Mouse (Mus musculus) liver, adult (tissue): Measurements from ENCODE around the gene Mef2b.

ENCODE experiments used
- GATA4 ChIP-seq: IDR thresholded peaks from 2 replicates; pipeline ENCODE4 v1.6.1; 2014; ENCODE audit warnings: mild to moderate bottlenecking, low read length; ENCODE audit not compliant: insufficient replicate concordance

The Mef2b gene

DNA sequence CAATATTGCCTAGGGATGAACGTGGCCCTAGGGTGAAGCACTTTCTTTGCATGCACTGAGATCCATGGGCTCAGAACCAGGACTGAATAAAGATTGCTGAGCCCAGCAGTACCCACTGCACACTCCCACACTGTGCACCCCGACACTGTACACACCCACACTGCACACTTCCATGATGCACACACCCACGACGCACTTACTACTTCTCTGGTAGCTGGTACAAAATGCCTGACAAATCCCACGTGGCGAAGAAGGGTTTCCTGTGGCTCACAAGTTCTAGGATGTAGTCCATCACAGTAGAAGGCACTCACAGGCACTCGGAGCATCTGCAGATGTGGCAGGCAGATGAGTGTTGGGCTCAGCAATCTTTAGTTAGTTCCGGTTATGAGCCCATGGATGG lies 14.5 kb upstream of the Mef2b start:
- no peak for TF ChIP-seq GATA4

DNA sequence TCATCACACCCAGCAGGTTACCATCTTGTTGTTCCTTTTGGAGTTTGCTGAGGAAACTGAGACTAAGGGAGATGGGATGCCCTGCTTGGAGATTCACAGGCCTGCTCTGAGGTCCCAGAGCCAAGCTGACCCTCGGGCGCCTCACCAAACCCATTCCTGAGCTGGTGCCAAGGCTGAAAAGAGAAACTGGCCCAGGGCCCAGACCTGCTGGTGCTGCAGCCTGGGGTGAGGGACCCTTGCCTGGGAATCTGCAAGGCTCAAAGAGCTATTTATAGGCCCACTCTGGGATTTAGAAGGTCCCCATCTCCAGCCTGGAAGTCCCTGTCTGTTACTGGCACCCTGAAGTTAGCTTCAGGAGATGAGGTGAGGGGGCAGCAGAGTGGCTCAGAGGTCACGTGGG lies 11.1 kb upstream of the Mef2b start:
- TF ChIP-seq GATA4: no peak

DNA sequence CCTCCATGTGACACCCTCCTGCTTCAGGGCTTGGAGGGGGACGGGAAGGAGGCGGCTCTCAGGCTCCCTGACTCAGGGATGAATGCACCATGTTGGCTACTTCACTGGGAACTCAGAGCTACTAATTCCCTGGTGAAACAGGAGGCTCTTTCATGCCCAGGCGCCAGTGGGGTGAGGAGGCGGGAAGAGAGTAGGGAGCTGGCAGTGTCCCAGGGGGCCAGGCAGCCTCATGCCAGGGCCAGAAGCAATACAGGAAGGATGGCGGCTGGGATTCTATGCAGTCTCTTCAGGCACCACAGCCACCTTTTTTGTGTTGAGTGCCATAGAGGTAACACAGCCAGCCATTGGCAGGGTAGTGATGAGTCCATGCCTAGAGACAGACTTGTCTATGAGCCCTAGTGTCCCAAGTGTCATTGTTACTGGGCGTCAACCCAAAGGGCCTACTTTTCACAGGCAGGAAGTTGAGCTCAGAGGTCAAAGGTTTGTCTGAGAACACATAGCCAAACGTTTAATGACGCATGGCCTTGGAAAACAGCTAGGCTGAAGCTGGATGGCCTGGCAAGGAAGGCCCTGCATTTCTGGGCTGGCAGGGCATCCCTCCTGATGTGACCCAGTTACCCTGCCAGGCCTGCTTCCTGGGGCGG lies 10.1 kb upstream of the Mef2b start:
- no peak for TF ChIP-seq GATA4

DNA sequence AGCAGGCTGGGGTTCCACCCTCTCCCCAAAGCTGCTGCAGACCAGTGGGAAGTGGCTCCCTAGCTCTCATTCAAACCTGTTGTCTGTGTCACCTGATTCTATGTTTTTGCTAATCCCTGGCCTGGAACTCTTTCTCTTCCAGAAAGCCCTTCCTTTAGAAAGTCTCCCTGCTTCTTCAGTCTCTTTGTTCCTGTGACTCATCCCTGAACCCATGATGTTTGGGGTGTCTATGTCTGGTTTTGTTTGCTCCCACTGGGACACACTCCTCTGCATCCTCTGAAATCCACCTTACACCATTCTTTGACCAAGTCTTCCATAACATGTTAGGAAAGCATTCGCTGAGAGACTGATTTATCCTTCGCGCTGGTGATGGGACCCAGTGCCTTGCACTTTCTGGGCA lies 9.4 kb upstream of the Mef2b start:
- no peak for TF ChIP-seq GATA4

DNA sequence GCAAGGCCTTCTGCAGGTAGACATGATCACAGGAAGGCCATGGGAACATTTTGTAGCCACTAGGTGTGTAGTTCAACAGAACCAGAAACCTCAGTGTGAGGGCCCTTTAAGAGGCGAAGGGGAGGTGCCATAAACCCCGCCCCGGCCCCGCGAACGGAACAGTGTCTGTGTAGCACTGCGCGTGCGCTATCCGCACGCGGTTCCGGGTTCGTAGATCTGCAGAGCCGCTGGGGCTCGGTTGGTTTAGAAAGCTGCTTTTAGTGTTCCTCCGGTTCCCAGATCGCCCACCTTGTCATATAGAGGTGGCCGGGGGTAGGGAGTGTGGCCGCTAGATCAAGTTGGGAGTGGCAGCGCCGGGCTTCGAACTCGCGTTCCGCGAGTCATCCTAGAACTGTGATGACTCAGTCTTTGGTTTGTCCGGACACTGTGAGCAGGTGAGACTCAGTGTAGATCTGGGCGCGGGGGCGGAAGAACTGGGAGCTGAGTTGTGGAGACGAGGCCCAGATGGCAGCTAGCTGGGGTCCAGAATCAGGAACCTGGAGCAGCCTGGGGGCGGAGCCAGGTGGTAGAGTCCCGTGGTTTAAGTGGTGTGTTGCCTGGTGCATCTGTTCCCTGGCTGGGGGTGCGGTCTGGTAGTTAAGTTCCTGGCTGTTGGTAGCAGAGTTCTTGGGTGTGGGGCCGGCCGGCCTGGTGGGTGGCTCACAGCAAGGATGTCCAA lies 8.2 kb upstream of the Mef2b start, which contains the start of gene Nr2c2ap:
TSS of gene Nr2c2ap (plus strand) at position 168 of the 718 bp plus-strand sequence.
- TF ChIP-seq GATA4: peak; percentile 10; the same call in 1 of the 2 replicates

DNA sequence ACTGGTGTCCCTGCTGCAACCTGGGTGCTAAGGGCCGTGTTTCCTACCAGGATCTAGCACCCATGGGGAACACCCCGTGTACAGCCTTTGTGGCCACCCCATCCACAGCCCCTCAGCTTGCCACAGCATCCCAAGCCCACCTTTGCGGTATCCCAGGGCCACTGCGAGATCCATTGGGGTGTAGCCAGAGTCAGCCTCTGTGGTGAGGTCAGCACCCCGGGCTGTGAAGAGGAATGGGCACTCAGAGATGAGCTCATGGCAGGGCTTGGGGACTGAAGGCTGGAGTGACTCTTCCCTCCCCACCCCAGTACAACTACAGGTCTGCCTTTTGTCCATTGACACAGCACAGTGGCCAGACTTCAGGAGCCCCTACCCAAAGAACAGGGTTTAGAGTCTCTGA lies 5.4 kb upstream of the Mef2b start:
- TF ChIP-seq GATA4: no peak

DNA sequence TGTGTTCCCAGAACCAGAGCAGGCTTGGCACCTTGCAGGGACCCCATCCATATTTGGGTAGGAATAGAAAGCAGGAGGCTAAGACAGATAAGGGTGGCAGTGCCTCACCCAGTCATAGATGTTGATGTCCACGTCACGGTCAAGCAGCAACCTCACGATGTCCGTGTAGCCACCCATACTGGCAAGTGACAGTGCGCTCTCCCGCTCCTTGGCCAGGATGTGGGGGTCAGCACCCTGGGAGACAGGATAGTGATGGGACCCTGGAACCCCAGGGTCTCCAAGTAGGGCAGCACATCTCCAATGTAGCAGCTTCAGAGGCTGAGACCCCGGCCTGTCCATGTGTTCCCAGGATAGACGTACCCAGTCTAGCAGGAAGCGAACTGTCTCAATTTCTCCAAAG lies 4.6 kb upstream of the Mef2b start:
- no peak for TF ChIP-seq GATA4

DNA sequence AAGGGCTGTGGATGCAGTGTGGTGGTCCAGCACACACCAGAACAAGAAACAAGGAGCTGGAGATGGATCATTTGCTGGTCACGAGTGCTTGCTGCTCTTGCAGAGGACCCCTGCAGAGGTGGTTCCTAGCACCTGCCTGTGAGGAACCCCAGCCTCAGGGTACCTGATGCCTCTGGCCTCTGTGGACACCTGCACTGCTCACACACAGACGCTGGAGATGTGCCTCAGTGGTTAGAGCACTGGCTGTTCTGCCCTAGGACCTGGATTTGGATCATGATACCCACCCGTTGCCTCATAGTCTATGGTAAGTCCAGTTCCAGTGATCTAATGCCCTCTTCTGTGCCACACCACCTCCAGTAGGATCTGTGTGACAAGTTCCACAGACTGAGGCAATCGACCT lies 2.9 kb upstream of the Mef2b start:
- TF ChIP-seq GATA4: no peak

DNA sequence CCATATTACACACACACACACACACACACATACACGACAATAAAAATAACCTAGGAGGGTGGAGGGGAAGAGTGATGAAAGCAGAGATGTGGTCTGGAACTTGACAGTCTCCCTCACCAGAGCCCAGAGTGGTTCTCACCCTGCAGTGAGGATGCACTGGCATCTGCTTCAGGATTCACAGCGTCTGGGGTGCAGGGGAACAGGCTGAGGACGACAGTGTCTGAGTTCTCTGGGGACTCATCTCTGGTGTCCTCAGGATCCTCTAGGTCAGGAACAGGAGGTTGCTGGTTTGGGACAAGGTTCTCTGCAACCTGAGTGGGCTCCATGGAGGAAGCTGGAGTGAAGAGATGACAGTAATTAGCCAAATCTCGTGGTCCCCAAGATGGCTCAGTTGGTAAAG lies 1.6 kb upstream of the Mef2b start:
- no peak for TF ChIP-seq GATA4

DNA sequence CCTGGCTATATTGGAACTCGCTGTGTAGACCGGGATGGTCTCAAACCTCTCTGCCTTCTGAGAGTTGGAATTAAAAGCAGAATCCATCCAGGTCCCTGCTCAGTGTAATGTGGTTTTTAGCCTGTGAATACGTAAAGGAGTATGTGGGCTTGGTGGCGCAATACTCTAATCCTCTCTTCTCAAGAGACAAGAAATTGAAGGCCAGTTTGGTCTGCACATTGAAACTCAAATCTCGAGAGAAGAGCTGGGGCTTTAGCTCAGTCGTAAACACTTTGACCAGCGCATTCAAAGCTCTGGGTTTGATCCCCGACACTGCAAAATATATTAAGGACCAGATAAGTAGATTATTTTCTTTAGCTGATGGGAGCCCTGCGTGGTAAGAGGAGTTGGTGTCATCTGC lies 470 bp downstream of the Mef2b start:
- no peak for TF ChIP-seq GATA4

DNA sequence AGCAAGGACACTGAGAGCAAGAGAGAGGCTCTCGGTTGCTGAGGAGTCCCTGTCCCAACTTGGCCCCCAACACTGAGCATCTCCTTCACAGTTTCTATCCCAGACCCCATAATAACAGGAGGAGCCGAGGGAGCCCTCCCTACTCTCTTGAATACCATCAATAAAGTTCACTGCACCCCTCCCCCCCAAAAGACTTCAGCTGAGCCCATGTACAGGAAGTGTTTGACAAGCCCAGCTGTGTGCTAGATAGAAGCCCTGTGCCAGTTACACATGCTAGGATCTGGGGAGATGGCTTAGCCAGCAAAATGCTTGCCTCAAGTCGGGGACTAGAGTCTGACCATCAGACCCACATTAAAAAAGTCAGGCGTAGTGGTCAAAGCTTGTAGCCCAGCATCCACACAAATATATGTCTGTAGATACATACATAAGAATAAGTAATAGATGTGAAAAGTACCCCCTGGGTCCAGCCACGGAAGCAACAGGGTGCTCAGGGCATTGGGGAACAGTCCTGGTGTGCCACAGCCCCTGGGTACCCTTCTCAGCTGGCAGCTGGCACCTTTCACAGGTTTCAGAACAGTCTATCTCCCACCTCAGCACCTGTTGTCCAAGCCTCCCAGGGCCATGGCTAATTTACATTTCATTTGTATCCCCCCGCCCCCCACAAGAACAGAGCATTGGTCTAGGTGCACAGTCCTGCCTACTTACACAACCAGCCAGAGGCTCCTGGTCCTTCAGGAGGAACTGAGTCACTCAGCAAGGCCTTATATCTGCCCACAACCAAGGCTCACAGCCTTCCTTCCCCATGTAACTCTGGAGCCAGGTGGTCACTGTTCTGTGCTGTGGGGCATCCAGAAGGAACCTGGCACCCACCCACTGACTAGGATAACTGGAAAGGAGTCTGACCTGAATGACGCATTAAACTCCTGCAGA lies 8.4 kb downstream of the Mef2b start:
- no peak for TF ChIP-seq GATA4

DNA sequence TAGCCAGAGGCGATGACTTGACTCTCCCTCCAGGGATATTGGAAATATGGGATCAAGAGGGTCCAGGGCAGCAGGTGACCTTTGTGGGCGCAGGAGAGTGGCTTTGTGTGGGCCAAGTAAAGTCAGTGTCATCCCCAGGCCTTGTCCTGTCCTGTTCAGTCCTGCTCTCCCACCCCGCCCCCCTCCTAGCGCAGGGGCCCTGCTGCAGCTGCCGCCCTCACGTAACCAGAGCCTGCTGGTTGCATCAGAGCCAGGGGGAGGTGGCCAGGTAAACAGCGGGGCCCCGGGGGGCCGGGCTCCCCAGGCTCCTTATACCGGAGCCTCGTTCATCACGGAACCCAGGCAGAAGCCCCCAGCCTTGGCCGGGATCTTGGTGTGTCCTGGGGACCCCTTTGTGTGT lies 10.6 kb downstream of the Mef2b start:
- no peak for TF ChIP-seq GATA4

DNA sequence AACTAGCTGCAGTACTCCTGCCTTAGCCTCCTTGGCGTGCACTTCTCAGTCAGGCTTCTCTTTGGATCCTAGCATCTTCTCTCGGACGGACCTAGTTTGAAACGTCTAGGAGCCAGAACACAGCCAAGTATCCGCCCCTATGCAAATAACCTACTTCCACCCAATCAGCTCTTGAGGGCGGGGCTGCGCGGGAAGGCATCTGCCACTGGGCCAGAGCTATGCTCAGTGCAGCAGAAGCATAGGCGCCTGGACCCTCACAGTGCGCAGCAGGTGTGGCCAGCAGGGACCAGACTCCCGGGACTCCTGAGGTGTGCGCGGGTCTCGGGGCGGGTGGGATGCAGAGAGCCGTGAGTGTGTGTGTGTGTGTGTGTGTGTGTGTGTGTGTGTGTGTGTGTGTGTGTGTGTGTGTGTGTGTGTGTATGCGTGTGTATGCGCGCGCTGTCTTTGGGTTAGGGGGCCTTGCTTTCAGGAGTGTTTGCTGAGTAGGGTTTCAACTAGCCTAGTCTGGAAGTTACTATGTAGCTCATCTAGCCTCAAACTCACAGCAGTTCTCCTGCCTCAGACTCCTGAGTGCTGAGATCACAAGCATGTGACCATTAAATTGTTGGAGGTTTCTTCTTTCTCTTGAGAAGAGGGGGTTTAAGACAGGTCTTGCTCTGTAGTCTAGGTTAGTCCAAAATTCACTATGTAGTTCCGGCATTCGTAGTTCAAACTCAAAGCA lies 13.2 kb downstream of the Mef2b start:
- no peak for TF ChIP-seq GATA4

DNA sequence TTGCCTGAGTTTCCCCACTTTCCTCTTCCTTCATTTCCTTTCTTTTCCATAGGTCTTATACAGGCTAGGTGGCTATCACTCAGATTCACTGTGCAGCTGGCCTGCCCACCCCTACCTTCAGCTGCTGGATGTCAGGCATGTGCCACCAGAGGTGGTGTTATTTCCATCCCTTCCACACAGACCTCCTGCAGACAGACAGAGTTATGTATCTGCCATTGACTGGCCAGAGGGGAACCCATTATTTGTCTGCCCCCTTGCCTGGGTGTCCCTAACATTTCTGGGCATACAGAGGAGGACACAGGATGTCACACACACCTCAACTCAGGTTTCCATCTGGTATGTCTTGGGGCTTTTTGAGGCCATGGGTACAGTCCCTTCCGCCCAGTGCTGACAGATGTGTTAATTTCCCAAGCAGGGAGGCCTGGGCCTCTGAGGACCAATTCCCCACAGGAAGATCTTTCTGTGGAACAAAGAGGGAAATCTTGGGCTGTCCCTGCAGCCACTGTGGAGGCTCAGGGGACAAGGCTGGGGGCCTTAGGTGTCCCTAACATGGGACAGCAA lies 17.8 kb downstream of the Mef2b start:
- TF ChIP-seq GATA4: no peak
